Mouse (Mus musculus) megakaryocyte, embryonic 14.5 days (primary cell): Measurements from ENCODE around the gene Samm50. TPM values are rescaled to one million over a fixed set of nuclear protein-coding genes. Genes with fewer than 3 reads are reported as not detected.

Source experiments
- H3K27me3 ChIP-seq: replicated peaks from 2 replicates; pipeline ENCODE3; 2012; ENCODE audit warnings: inconsistent platforms
- H3K36me3 ChIP-seq: replicated peaks from 2 replicates; pipeline ENCODE3; 2012; ENCODE audit warnings: low read length, inconsistent platforms, mixed read lengths
- H3K4me1 ChIP-seq: 2 replicates; pipeline ENCODE4 v1.6.1; 2012; ENCODE audit warnings: inconsistent platforms
- H3K4me3 ChIP-seq: replicated peaks from 2 replicates; pipeline ENCODE3; 2012; ENCODE audit warnings: moderate library complexity, mild to moderate bottlenecking, inconsistent platforms
- H3K9me3 ChIP-seq: 2 replicates; pipeline ENCODE4 v1.6.1; 2012; ENCODE audit warnings: inconsistent platforms
- FLI1 ChIP-seq: IDR thresholded peaks from 2 replicates; pipeline ENCODE4 v1.6.1; 2012; ENCODE audit warnings: low read length, inconsistent platforms, mixed read lengths
- GATA1 ChIP-seq: IDR thresholded peaks from 3 replicates; pipeline ENCODE4 v1.6.1; 2012; ENCODE audit warnings: mixed read lengths, low read length, inconsistent platforms, borderline replicate concordance
- polyA plus RNA-seq: library from polyadenylated mRNA; stranded (reverse); fragments of >175 nt; gene quantifications from 2 replicates; pipeline ENCODE4 v1.2.3, GENCODE M21; 2012; ENCODE audit warnings: low replicate concordance; ENCODE audit not compliant: insufficient read depth

The Samm50 gene
- polyA plus RNA-seq, 1 experiment = 45.4 TPM

DNA sequence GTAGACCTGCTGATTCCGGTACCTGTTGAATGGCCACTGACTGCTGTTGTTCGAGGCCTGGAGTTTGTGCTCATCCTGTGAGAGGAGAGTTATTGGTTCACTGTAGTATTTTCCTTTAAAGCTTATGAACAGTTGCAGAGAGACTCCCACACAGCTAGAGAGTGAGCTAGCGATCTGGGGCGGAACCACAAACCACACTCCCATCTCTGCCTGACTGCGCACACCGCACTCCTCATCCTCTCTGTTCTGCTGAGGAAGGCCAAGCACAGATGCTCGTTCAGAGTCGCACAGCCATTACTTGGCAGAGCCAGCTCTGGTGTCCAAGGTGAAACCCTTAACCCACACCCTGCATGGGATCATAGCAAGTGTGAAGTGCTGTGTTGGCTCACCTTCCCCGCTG is 13.3 kb upstream of the Samm50 start:
- no peak overlapping the region for H3K4me3 ChIP-seq
- H3K9me3 ChIP-seq = no peaks in the 10 kb centered on the region
- no peaks in the 10 kb centered on the region for H3K36me3 ChIP-seq
- H3K27me3 ChIP-seq = peaks cover 28% of the 10 kb centered on the region
- no peak for TF ChIP-seq GATA1
- no peak for TF ChIP-seq FLI1
- H3K4me1 ChIP-seq = peaks cover 37% of the 10 kb centered on the region

DNA sequence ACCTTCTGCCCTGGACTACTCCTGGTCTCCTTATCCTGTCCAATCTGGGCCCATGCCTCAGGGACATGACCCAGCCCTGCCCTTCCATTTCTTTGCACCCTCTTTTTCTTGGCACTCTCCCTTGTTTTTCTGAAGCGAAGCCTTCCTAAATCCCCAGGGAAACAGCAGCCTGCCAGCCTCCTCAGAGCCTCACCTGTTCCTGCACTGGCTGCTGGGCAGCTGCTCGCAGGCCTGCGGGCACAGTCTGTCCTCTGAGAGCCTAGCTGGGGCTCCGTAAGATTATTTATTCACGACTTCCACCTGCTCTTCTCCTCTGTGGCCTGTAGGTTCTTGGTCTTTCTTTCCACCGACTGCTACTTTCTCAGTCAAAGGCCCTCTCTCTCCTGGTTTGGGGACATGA is 10.0 kb upstream of the Samm50 start:
- H3K36me3 ChIP-seq = no peaks in the 10 kb centered on the region
- H3K27me3 ChIP-seq = peaks cover 17% of the 10 kb centered on the region
- TF ChIP-seq GATA1 (no peak), FLI1 (no peak)
- peaks cover 67% of the 10 kb centered on the region for H3K4me1 ChIP-seq
- H3K4me3 ChIP-seq = no peak overlapping the region
- H3K9me3 ChIP-seq = no peaks in the 10 kb centered on the region

DNA sequence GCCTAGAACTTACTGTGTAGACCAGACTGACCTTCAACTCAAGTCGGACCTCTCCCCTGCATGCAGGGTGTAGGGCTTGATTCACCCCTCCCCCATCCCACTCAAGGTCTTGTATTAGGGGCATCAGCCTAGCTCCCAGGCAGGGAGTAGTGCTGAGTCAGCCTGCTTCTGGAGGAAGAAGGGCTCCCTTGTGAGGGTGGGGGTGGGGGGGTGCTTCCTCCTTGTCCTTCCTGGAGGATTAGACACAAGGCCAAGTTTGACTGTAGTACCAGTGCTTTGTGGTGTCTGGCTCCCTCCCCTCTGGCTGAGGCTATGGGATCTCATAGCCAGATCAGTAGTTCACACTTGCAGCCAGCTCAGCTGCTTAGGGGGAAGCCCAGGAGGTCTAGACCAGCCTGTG is 8.1 kb upstream of the Samm50 start:
- Histone ChIP-seq H3K4me3 (peak overlapping the region; percentile 72), H3K36me3 (no peaks in the 10 kb centered on the region), H3K4me1 (peaks cover 66% of the 10 kb centered on the region), H3K27me3 (peaks cover 14% of the 10 kb centered on the region), H3K9me3 (no peaks in the 10 kb centered on the region)
- TF ChIP-seq GATA1 (no peak), FLI1 (no peak)

DNA sequence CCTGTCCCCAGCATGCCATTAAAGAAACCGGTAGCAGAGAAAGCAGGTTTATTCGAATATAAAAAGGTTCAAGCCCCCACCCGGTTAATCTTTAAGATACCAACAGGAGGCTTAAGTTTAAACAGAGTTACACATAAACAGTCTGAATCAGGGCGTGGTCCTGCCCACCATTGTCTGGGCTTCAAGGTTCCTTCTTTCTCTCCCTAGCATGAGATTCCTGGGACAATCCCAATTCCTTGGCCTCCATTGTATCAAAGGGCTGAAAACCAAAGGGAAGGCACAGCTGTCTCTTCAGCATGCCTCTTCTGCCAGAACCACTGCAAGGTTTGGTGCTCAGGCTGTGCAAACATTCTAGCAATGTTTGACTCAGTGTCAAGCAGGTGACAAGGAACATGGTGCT is 5.8 kb upstream of the Samm50 start:
- no peaks in the 10 kb centered on the region for H3K36me3 ChIP-seq
- H3K9me3 ChIP-seq = no peaks in the 10 kb centered on the region
- H3K4me3 ChIP-seq = no peak overlapping the region
- peaks cover 68% of the 10 kb centered on the region for H3K4me1 ChIP-seq
- TF ChIP-seq FLI1 (no peak), GATA1 (no peak)
- H3K27me3 ChIP-seq = peaks cover 3% of the 10 kb centered on the region

DNA sequence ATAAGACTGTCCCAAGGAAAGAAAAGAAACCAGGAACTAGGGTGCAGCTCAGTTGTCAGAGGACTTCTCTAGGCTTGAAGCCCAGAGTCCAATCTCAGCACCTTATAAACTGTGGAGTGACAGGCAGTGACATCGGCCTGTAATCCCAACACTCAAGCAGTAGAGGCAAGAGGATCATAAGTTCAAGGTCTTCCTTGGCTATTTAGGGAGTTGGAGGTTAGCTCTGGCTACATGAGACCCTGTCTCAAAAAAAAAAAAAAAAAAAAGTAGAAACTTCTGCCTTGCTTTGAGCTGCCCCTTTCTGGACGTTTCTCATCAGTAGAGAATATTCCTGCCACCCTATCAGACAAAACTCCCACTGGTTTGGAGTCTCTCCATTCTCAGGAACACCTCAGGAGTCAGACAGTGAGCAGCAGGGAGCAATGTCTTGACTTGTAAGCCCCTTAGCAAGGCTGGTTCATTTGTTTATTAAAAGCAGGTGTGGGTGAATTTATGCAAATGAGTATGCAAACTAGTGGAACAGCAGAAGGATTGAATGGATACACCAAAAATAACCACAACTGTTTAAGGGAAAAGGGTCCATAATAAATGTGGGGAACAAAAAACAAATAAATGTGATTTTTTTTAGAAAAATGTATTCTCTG is 3.0 kb upstream of the Samm50 start:
- H3K9me3 ChIP-seq = no peaks in the 10 kb centered on the region
- H3K4me3 ChIP-seq = no peak overlapping the region
- peaks cover 10% of the 10 kb centered on the region for H3K36me3 ChIP-seq
- peaks cover 72% of the 10 kb centered on the region for H3K4me1 ChIP-seq
- no peaks in the 10 kb centered on the region for H3K27me3 ChIP-seq
- TF ChIP-seq FLI1 (no peak), GATA1 (no peak)

DNA sequence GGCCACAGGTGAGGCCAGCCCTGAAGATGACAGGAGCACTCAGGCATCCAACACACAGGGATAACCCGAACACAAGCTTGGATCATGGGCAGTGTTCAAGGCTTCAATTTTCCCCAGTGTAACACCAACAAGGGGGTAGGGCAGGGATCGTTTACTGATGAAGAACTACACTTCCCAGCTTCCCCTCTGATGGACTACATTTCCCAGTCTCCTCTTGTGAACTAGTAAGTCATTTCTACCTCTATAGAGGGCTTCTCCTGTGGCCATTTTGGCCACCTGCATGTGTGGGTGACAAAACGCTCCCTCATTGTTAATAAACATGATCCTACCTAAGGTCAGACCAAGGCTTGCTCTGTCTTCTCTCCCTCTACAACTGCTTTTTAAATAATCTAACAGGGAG is 2.2 kb upstream of the Samm50 start:
- TF ChIP-seq GATA1 = no peak
- no peak for TF ChIP-seq FLI1
- H3K4me3 ChIP-seq = no peak overlapping the region

DNA sequence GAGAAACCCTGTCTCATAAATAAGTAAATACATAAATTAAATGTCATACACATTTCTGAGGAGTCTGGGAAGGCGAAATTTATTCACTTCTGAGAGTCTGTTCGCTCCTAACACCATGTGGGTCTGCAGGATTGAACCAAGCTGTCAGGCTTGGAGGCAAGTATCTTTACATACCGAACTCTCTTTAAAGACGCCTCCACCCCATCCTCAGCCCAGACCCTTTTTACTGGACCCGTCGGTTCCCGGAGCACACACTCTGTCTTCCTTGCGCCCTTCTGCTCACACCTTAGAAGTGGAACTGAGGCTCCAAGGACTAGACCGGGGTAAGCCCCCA is 350 bp upstream of the Samm50 start:
- TF ChIP-seq GATA1 (no peak), FLI1 (no peak)
- Histone ChIP-seq H3K36me3 (peaks cover 36% of the 10 kb centered on the region), H3K9me3 (no peaks in the 10 kb centered on the region), H3K4me3 (peak overlapping the region; percentile 97), H3K27me3 (no peaks in the 10 kb centered on the region), H3K4me1 (peaks cover 70% of the 10 kb centered on the region)

More for the DNA sequence above, 2.2 kb upstream of the Samm50 start:
- Histone ChIP-seq H3K27me3 (no peaks in the 10 kb centered on the region), H3K9me3 (no peaks in the 10 kb centered on the region), H3K36me3 (peaks cover 19% of the 10 kb centered on the region), H3K4me1 (peaks cover 72% of the 10 kb centered on the region)

DNA sequence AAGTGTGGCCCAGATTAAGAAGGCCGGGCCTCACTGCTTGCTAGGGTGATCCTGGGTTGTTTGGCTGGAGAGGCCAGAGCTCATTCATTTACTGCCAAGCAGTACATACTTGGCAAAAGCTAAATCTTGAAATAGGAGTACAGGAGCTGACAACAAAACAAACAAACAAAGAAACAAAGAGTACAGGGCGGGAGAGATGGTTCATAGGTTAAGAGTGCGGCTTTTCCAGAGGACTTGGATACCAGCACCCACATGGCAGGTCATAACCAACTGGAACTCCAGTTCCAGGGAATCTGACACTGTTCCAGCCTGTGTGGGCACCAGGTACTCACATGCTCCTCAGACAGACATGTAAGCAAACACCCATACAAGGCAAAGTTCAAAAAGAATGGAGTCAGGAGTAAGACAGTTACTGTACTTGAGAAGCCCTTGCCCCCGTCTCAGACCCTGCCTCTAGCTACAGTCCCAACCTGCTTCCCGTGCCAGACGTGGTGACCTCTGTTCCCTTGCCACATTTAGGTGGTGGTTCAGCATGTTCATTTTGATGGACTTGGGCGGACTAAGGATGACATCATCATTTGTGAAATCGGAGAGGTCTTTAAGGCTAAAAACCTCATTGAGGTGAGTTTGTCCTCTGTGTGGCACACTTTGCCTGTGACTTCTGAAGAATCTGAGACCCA is 4.6 kb downstream of the Samm50 start:
- Histone ChIP-seq H3K36me3 (peaks cover 86% of the 10 kb centered on the region), H3K4me3 (no peak overlapping the region), H3K27me3 (no peaks in the 10 kb centered on the region), H3K9me3 (no peaks in the 10 kb centered on the region), H3K4me1 (peaks cover 58% of the 10 kb centered on the region)
- TF ChIP-seq FLI1 (no peak), GATA1 (no peak)

DNA sequence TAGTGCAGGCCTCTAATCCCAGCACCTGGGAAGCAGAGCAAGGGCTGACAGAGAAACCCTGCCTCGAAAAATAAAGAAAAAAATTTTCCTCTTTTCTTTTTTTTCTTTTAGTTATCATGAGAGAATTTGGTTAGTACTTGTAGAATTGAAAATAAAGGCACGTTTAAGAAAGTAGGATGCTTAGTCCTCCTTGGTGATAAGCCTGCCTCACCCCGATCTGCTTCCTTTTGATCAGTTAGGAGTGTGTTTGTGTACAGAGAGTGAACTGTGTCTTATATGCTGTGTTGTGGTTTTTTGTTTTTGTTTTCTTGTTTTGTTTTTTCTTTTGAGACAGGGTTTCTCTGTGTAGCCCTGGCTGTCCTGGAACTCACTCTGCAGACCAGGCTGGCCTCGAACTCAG is 15.3 kb downstream of the Samm50 start:
- Histone ChIP-seq H3K27me3 (no peaks in the 10 kb centered on the region), H3K36me3 (peaks cover 93% of the 10 kb centered on the region), H3K4me1 (peaks cover 99% of the 10 kb centered on the region), H3K4me3 (no peak overlapping the region), H3K9me3 (no peaks in the 10 kb centered on the region)
- TF ChIP-seq FLI1 (no peak), GATA1 (no peak)

DNA sequence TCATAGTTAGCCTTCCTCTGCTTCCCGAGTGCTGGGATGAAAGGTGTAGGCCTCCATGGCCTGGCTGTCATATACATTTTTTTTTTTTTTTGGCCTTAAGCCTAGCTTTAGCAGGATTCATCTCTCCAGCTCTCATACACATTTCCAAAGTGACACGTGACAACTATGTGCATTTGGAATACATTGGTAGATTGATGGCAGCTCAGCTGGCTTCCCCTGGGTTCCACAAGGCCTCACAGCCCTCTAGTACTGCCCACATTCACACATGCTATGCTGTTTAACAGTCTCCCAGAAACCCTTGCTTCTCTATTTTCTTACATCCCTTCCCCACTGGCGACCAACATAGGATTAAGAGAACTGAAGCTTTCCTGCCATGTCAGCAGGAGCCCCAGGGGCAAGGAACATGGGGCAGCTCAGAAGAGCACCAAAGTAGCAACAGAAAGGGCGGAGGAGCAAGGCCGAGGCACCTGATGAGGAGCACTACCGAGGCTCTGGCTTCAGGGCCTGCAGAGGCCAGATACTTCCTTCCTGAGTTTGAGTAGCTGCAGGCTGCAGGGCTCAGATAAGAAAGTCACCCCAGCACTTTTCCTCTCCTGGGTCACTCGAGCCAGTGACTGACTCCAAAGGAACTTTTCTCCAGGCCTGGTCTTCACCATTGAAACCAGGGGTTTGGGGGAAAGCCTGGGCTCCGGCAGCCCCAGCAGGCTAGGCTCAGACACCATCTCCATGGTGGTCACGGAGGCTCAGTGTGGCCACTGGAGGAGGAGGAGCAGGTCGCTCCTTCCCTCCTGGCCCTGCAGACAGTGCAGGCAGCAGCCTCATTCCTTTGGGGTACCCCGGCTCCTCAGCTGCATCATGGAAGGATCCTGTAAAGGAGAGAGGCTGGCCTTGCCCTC is 17.7 kb downstream of the Samm50 start:
- peak; percentile 88; the same call in 2 of the 3 replicates for TF ChIP-seq GATA1
- peak; percentile 54; the same call in 1 of the 2 replicates for TF ChIP-seq FLI1
- H3K36me3 ChIP-seq = peaks cover 93% of the 10 kb centered on the region
- peak overlapping the region; percentile 93 for H3K4me3 ChIP-seq
- no peaks in the 10 kb centered on the region for H3K9me3 ChIP-seq
- no peaks in the 10 kb centered on the region for H3K27me3 ChIP-seq
- H3K4me1 ChIP-seq = peaks cover 99% of the 10 kb centered on the region
